Mouse (Mus musculus) forebrain, embryonic 11.5 days (tissue): ENCODE results near the gene Bcan. TPM values are rescaled to one million over a fixed set of nuclear protein-coding genes. Genes with fewer than 3 reads are reported as not detected.

Experiments
- ATAC-seq: fragments of 200-750 bp; cut with Nextera tagmentation; replicated peaks from 2 replicates; pipeline ENCODE4 v1.8.0; 2017; ENCODE audit warnings: moderate TSS enrichment; ENCODE audit not compliant: low FRiP score
- DNase-seq: peaks from one replicate; pipeline ENCODE4 v3.0.0-alpha.2; 2017; ENCODE audit warnings: low spot score
- H3K27ac ChIP-seq: fragments of 300-500 bp; sonication (generic); 2 replicates; pipeline ENCODE4 v1.5.1; 2014; ENCODE audit warnings: low read depth, low read length
- H3K27me3 ChIP-seq: fragments of 300-500 bp; sonication (generic); 2 replicates; pipeline ENCODE4 v1.6.1; 2014; ENCODE audit warnings: mild to moderate bottlenecking, low read length, mixed read lengths; ENCODE audit not compliant: control insufficient read depth, insufficient read depth
- H3K36me3 ChIP-seq: fragments of 300-500 bp; sonication (generic); 2 replicates; pipeline ENCODE4 v1.6.1; 2014; ENCODE audit warnings: mild to moderate bottlenecking, low read length, moderate library complexity, mixed read lengths; ENCODE audit not compliant: control insufficient read depth, insufficient read depth
- H3K4me1 ChIP-seq: fragments of 300-500 bp; sonication (generic); replicated peaks from 2 replicates; pipeline ENCODE4 v1.6.1; 2014; ENCODE audit warnings: low read length, mixed read lengths; ENCODE audit not compliant: control insufficient read depth, insufficient read depth
- H3K4me2 ChIP-seq: fragments of 300-500 bp; sonication (generic); 2 replicates; pipeline ENCODE4 v1.6.1; 2014; ENCODE audit warnings: low read depth, mild to moderate bottlenecking, low read length, moderate library complexity, mixed read lengths; ENCODE audit not compliant: severe bottlenecking
- H3K4me3 ChIP-seq: fragments of 300-500 bp; sonication (generic); 2 replicates; pipeline ENCODE4 v1.5.1; 2014; ENCODE audit warnings: low read depth, low read length
- H3K9ac ChIP-seq: fragments of 300-500 bp; sonication (generic); 2 replicates; pipeline ENCODE4 v1.6.1; 2014; ENCODE audit warnings: low read length
- H3K9me3 ChIP-seq: fragments of 300-500 bp; sonication (generic); 2 replicates; pipeline ENCODE4 v1.6.1; 2016; ENCODE audit warnings: low read length, mixed read lengths; ENCODE audit not compliant: control insufficient read depth
- WGBS: fragments of 180-500 bp; shearing (Covaris S2); extraction: QIAGEN DNeasy Blood & Tissue Kit; methylation state at CpG from one replicate; pipeline ENCODE4 v1.1.7; 2014; 5-methylcytosine and 5-hydroxymethylcytosine counted together
- polyA plus RNA-seq: library from polyadenylated mRNA; unstranded; fragments of >200 nt; fragmentation: Nextera tagmentation; extraction: Ambion mirVana; gene quantifications from 2 replicates; pipeline ENCODE4 v1.2.1, GENCODE M21; 2014

The Bcan gene
- polyA plus RNA-seq, 1 experiment from 2014 or later: 0.52 TPM

DNA sequence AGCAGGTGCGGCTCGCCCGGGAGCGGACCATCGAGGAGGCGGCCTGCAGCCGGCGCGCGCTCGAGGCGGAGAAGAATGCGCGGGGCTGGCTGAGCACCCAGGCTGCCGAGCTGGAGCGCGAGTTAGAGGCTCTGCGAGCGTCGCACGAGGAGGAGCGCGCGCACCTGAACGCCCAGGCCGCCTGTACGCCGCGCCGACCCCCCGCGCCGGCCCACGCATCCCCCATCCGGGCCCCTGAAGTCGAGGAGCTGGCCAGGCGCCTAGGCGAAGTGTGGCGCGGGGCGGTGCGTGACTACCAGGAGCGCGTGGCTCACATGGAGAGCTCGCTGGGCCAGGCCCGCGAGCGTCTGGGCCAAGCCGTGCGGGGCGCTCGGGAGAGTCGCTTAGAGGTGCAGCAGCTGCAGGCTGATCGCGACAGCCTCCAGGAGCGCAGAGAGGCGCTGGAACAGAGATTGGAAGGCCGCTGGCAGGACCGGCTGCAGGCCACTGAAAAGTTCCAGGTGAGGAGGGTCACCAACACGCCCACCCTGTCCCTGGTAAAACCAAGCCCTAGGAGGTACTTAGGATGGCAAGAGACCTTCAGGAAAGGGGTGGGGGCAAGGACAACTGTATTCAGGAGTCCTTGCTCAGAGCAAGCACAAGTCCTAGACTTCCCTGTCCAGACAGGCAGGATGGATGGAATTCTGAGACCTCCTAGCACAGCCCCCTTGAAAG is 28.4 kb downstream of the Bcan start:
- H3K27ac ChIP-seq: peak overlapping the region; percentile 99
- WGBS: under 1% methylated on average over 60 of the region's 60 CpGs
- peak overlapping the region; percentile 95 for H3K9ac ChIP-seq
- peaks cover 10% of the 10 kb centered on the region for H3K36me3 ChIP-seq
- H3K4me1 ChIP-seq: peaks cover 22% of the 10 kb centered on the region; the same call in 1 of the 2 replicates
- peak overlapping the region; percentile 90 for H3K4me3 ChIP-seq
- H3K4me2 ChIP-seq: peak overlapping the region; percentile 85
- DNase-seq (peak; percentile 70), ATAC-seq (no peak)
- H3K9me3 ChIP-seq: no peaks in the 10 kb centered on the region
- H3K27me3 ChIP-seq: no peaks in the 10 kb centered on the region

DNA sequence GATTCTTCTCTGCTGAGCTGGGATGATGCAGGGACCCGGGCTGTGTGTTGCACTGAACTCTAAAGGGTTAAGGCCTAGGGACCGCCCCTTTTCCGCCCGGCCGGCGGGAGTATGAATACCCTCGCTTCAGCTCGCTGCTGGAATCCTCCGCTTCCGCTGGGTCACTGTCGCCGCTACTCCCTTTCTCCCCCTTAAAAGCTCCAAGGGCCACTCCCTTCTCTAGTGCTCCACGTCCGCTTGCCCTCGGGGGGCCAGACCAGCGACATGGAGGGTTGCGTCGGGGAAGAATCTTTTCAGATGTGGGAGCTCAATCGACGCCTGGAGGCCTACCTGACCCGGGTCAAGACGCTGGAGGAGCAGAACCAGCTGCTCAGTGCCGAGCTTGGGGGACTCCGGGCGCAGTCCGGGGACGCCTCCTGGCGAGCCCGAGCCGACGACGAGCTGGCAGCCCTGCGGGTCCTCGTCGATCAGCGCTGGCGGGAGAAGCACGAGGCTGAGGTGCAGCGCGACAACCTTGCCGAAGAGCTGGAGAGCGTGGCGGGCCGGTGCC is 29.0 kb downstream of the Bcan start, which contains the start of gene Nes:
Gene Nes, plus strand, starts transcription at position 140 of the 550 bp plus-strand sequence.
- WGBS: under 1% methylated on average over 44 of the region's 44 CpGs
- peak within 1 kb of the TSS; percentile 90 for H3K4me3 ChIP-seq
- no peaks in the 10 kb centered on the region for H3K27me3 ChIP-seq
- H3K9ac ChIP-seq: peak within 1 kb of the TSS; percentile 95
- H3K27ac ChIP-seq: peak within 1 kb of the TSS; percentile 99
- no peaks in the 10 kb centered on the region for H3K9me3 ChIP-seq
- H3K36me3 ChIP-seq: peaks cover 7% of the 10 kb centered on the region
- DNase-seq (peak; percentile 95), ATAC-seq (peak; percentile 75)
- H3K4me2 ChIP-seq: peak within 1 kb of the TSS; percentile 85
- peaks cover 22% of the 10 kb centered on the region; the same call in 1 of the 2 replicates for H3K4me1 ChIP-seq

DNA sequence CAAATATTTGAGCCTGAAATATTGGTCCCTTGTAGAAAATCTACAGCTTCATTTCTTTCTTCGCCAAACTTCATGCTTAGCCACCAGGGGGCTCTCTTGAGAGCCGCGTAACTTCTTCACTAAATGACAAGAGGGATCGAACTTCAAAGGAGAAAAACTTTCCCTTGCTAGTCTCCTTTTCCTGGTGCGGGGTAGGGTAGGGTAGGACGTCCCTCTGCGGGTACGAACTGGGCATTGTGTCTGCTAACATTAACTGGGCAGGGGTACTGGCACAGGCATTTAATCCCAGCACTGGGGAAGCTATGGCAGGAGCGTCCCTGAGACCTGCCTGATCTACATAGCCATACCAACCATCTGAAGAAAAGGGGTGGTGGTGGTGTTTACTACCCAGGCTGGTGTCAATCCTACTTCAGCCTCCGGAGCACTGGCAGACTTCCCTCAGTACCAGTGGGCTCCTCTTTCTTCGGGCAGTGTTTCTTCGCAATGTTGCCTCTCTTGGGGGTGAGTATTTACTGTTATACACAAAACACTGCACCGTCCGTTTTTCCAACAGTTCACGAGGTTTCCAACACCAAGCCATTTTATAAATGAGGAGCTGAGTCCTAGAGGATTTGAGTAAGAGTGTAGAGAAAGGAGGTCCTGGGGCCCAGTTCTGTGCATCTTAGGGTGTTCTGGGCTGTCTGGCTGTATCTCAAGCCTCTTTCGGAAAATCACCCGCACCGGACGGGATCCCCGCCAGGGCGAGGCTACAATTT is 29.7 kb downstream of the Bcan start:
- 0 out of 2 replicates have a peak, but pooled peaks have one; percentile 1 for ATAC-seq
- H3K9ac ChIP-seq: peak overlapping the region; percentile 95
- WGBS: under 1% methylated on average over 21 of the region's 21 CpGs
- peak overlapping the region; percentile 99 for H3K27ac ChIP-seq
- H3K9me3 ChIP-seq: no peaks in the 10 kb centered on the region
- H3K4me3 ChIP-seq: peak overlapping the region; percentile 90
- DNase-seq: peak; percentile 80
- peak overlapping the region; percentile 85 for H3K4me2 ChIP-seq
- H3K27me3 ChIP-seq: no peaks in the 10 kb centered on the region
- H3K4me1 ChIP-seq: peaks cover 19% of the 10 kb centered on the region; the same call in 1 of the 2 replicates
- peaks cover 2% of the 10 kb centered on the region for H3K36me3 ChIP-seq

DNA sequence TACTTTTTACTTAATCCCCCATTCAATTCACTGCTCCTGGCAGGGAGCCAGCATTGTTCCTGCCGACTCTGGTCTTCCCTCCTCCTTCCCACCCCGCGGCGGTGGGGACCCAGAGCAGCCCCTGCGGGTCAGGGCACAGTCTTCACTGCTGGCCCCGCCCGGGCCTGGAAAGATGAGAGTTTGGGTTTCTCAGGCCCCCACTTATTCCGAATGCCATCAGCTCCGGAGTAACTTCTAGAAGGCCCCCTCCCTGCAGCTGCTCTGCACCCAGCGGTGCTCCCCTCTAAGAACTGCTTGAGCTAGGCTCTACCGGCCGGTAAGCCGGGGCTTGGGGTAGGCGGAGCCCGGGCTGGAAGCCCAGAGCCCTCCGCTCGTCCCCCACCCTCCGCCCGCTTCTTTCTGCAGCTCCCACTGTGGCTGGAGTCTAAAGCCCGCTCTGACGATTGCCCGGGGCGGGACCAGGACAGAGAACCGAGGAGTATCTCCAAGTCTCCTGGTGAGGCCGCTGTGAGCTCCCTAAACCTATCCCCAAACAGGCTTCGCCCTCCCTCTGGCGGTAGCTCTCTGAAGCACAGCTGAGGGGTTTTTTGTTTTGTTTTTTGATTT is 39.3 kb downstream of the Bcan start:
- under 1% methylated on average over 27 of the region's 27 CpGs for WGBS
- Histone ChIP-seq H3K36me3 (no peaks in the 10 kb centered on the region), H3K4me3 (peak overlapping the region; percentile 33), H3K9me3 (no peaks in the 10 kb centered on the region), H3K27me3 (no peaks in the 10 kb centered on the region), H3K4me1 (peaks cover 20% of the 10 kb centered on the region), H3K27ac (peak overlapping the region; percentile 96), H3K4me2 (peak overlapping the region; percentile 65), H3K9ac (peak overlapping the region; percentile 73)
- DNase-seq: peak; percentile 98
- peak; percentile 97 for ATAC-seq

DNA sequence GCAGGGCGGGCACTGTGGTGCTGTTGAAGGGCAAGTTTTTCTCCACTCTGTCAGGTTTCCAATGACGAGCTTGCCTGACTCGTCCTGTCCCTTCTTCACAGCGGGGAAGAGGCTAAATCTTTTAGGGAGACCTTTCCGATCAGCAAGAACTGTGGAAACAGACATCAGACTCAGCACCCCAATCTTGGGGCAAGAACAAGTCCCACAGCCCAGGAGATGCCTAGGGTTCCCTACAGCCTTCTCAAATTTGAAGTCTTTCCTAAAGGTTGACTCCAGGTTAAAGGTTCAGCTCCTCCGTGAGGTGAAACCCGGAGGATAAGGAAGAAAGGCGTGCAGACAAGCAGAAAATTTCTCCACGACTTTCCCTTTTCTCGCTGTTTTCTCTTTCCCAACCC is 39.8 kb downstream of the Bcan start:
- ATAC-seq (peak; percentile 2; the same call in 1 of the 2 replicates), DNase-seq (no peak)
- Histone ChIP-seq H3K27ac (peak overlapping the region; percentile 96), H3K27me3 (no peaks in the 10 kb centered on the region), H3K4me3 (peak overlapping the region; percentile 33), H3K9ac (peak overlapping the region; percentile 73), H3K4me2 (peak overlapping the region; percentile 65), H3K9me3 (no peaks in the 10 kb centered on the region), H3K36me3 (no peaks in the 10 kb centered on the region), H3K4me1 (peaks cover 20% of the 10 kb centered on the region)
- WGBS: 4% methylated on average over 10 of the region's 10 CpGs

DNA sequence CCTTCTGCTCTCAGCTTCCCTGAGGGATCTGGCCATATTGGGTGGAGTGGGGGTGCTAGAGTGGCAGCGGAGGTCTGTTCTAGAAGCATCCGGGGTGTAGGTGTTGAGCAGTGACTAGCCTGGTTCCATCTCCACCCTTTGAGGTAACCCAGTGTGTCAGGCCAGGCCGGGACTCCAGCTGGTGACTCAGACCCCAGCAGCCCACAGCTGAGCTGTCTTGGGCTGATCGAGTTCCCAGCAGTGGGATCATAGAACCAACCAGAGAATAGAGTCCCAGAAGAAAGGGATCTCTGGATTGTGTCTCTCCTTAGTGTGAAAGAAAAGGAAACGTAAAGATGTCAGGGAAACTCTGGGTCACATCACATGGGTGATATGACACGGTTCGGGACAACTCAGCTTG is 40.7 kb downstream of the Bcan start:
- Histone ChIP-seq H3K4me3 (no peak overlapping the region), H3K36me3 (no peaks in the 10 kb centered on the region; the same call in 1 of the 2 replicates)
- 62% methylated on average over 7 of the region's 7 CpGs for WGBS

DNA sequence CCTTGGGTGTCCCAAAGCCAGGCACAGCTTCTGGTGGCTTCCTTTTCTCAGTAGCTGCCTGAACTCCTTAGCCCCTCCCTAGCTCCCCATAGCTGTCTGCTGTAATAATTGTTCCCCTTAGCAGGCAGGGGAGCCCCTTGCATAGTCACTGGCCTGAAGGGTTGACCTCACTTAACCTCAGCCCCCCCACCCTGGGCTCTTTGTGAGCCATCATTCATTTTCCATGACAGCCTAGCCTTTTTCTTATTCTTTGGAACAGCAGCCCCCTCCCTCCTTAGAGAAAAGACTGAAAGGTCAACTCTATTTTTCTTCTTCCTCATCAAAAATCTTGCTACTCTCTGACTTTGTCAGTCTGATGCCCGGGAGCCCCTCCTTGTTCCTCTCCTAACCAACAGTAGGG is 41.1 kb downstream of the Bcan start:
- no peak for ATAC-seq
- 20% methylated on average over 1 of the region's 1 CpGs for WGBS
- Histone ChIP-seq H3K9ac (no peak overlapping the region), H3K4me1 (peaks cover 20% of the 10 kb centered on the region), H3K9me3 (no peaks in the 10 kb centered on the region), H3K4me3 (no peak overlapping the region), H3K36me3 (no peaks in the 10 kb centered on the region; the same call in 1 of the 2 replicates), H3K27me3 (no peaks in the 10 kb centered on the region), H3K4me2 (no peak overlapping the region), H3K27ac (no peak overlapping the region)
- DNase-seq: no peak

More for the DNA sequence above, 40.7 kb downstream of the Bcan start:
- DNase-seq (no peak), ATAC-seq (no peak)
- H3K4me2 ChIP-seq: no peak overlapping the region
- no peak overlapping the region for H3K9ac ChIP-seq
- no peaks in the 10 kb centered on the region for H3K27me3 ChIP-seq
- H3K9me3 ChIP-seq: no peaks in the 10 kb centered on the region
- peaks cover 20% of the 10 kb centered on the region for H3K4me1 ChIP-seq
- peak overlapping the region; percentile 96 for H3K27ac ChIP-seq

DNA sequence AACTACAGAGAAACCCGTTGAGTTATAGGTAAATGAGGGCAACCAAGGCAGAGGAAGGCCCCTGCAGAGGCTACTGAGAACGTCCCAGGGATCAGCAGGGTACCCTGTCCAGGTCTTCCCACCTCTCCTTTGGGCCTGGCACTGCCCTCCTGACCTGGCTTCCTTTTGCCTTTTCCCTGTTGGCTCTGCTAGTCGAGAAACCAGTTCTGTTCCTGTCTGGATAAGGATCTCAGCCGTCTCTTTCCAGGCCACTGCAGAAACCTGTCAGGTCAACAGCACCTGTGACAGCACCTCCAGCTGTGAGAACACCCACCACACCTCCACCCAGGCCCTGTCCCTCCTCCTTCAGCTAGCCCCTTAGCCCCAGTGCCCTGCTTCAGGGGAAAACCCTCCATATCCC is 41.6 kb downstream of the Bcan start:
- H3K4me3 ChIP-seq: no peak overlapping the region
- H3K9me3 ChIP-seq: no peaks in the 10 kb centered on the region
- peaks cover 20% of the 10 kb centered on the region for H3K4me1 ChIP-seq
- no peaks in the 10 kb centered on the region for H3K27me3 ChIP-seq
- no peaks in the 10 kb centered on the region; the same call in 1 of the 2 replicates for H3K36me3 ChIP-seq
- DNase-seq: no peak
- H3K27ac ChIP-seq: no peak overlapping the region
- H3K4me2 ChIP-seq: no peak overlapping the region
- H3K9ac ChIP-seq: 0 out of 2 replicates have a peak overlapping the region, but pooled peaks have one; percentile 5
- WGBS: 25% methylated on average over 4 of the region's 4 CpGs
- no peak for ATAC-seq
